Mouse (Mus musculus): ENCODE results near the gene Cyp2d9. TPM values are rescaled to one million over a fixed set of nuclear protein-coding genes. Genes with fewer than 3 reads are reported as not detected.
"Not testable (repeated sequence)": the region's sequence is repeated elsewhere in the genome, so short reads cannot be mapped to it uniquely, and the experiment has no call there.

The Cyp2d9 gene
- total RNA-seq (2021) (not detected), polyA plus RNA-seq (2012; rRNA removed) (0.16 TPM in 1 of 2 replicates, not detected in the other)
- long read RNA-seq: 0 reads

GRCm38 (mm10) chr15:82433137-82433536, at the start of gene Cyp2d9:
Gene Cyp2d9 (plus strand): TSS chr15:82433437.
- no peak within 1 kb of the TSS for H3K9ac ChIP-seq (ENCODE audit: low read depth, low read length)
- no peak for DNase-seq
- no peaks in the 10 kb centered on the region for H3K79me2 ChIP-seq (replicated peaks; ENCODE audit: control insufficient read depth, insufficient read depth, low read length)
- TF ChIP-seq POLR2A (IDR thresholded peaks at IDR 0.05; ENCODE audit: insufficient read depth, low read depth, low read length) (no peak), CTCF (IDR thresholded peaks at IDR 0.05) (no peak), EP300 (IDR thresholded peaks at IDR 0.05; ENCODE audit: insufficient read depth, low read depth, low read length) (no peak)
- no peak within 1 kb of the TSS for H3K4me3 ChIP-seq
- intact Hi-C loops (cut with DNase I): no loop called here
- H3K27ac ChIP-seq: no peak within 1 kb of the TSS
- no peaks in the 10 kb centered on the region for H3K4me1 ChIP-seq (ENCODE audit: control insufficient read depth, insufficient read depth, low read length)
- H3K27me3 ChIP-seq (ENCODE audit: control insufficient read depth, insufficient read depth, low read length): no peaks in the 10 kb centered on the region
- no peaks in the 10 kb centered on the region for H3K36me3 ChIP-seq (ENCODE audit: control insufficient read depth, insufficient read depth, low read length)

GRCm38 (mm10) chr15:82385729-82386128, 47.5 kb upstream of the Cyp2d9 start:
- TF ChIP-seq EP300 (IDR thresholded peaks at IDR 0.05; ENCODE audit: insufficient read depth, low read depth, low read length) (no peak), POLR2A (IDR thresholded peaks at IDR 0.05; ENCODE audit: insufficient read depth, low read depth, low read length) (no peak), CTCF (IDR thresholded peaks at IDR 0.05) (no peak)
- no peak overlapping the region for H3K27ac ChIP-seq
- 98% methylated on average over 2 of the region's 2 CpGs for WGBS
- peaks cover 3% of the 10 kb centered on the region; the same call in 1 of the 2 replicates for H3K4me1 ChIP-seq (ENCODE audit: control insufficient read depth, insufficient read depth, low read length)
- no peaks in the 10 kb centered on the region for H3K27me3 ChIP-seq (ENCODE audit: control insufficient read depth, insufficient read depth, low read length)
- no peak for DNase-seq
- no peak overlapping the region for H3K4me3 ChIP-seq
- intact Hi-C loops (cut with DNase I): loop anchor here (5.0 kb wide), 1 partner anchor 408 kb away; no protein-coding TSS in a partner anchor
- no peak overlapping the region for H3K9ac ChIP-seq (ENCODE audit: low read depth, low read length)
- no peaks in the 10 kb centered on the region for H3K79me2 ChIP-seq (replicated peaks; ENCODE audit: control insufficient read depth, insufficient read depth, low read length)
- no peaks in the 10 kb centered on the region for H3K36me3 ChIP-seq (ENCODE audit: control insufficient read depth, insufficient read depth, low read length)

DNA sequence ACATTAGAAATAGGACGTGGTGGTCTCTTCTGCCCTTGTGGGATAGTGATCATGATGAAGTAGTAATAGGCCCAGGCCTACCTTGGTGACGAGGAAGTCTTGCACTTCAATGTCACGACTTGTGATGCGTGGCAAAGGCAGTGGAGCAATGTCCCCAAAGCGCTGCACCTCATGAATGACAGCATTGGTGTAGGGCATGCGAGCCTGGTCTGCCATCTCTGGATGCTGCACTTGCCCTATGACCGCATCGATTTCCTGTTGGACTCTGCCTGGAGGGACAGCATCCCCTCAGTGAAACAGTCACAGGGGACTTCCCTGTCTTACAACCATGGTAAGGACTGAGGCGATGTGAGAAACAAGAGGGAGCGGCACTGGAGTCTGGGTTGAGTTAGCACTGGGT, 43.3 kb upstream of the Cyp2d9 start:
- WGBS: 92% methylated on average over 10 of the region's 10 CpGs
- intact Hi-C loops (cut with DNase I): loop anchor here (5.0 kb wide), 1 partner anchor 413 kb away; no protein-coding TSS in a partner anchor

GRCm38 (mm10) chr15:82393922-82394321, 39.3 kb upstream of the Cyp2d9 start, which contains the start of gene Cyp2d11:
Gene Cyp2d11 (minus strand): TSS chr15:82394022.
- DNase-seq: not testable (repeated sequence)
- WGBS: 87% methylated on average over 2 of the region's 2 CpGs

More for the DNA sequence above, 43.3 kb upstream of the Cyp2d9 start:
- not testable (repeated sequence) for H3K4me3 ChIP-seq; H3K27ac ChIP-seq; H3K36me3 ChIP-seq (ENCODE audit: control insufficient read depth, insufficient read depth, low read length); DNase-seq; H3K27me3 ChIP-seq (ENCODE audit: control insufficient read depth, insufficient read depth, low read length); H3K79me2 ChIP-seq (replicated peaks; ENCODE audit: control insufficient read depth, insufficient read depth, low read length); H3K9ac ChIP-seq (ENCODE audit: low read depth, low read length); H3K4me1 ChIP-seq (ENCODE audit: control insufficient read depth, insufficient read depth, low read length)

GRCm38 (mm10) chr15:82395955-82396354, 37.3 kb upstream of the Cyp2d9 start:
- H3K27me3 ChIP-seq (ENCODE audit: control insufficient read depth, insufficient read depth, low read length); H3K36me3 ChIP-seq (ENCODE audit: control insufficient read depth, insufficient read depth, low read length); H3K79me2 ChIP-seq (replicated peaks; ENCODE audit: control insufficient read depth, insufficient read depth, low read length); intact Hi-C loops (cut with DNase I); H3K4me1 ChIP-seq (ENCODE audit: control insufficient read depth, insufficient read depth, low read length); H3K27ac ChIP-seq; H3K9ac ChIP-seq (ENCODE audit: low read depth, low read length); DNase-seq; H3K4me3 ChIP-seq: not testable (repeated sequence)
- WGBS: 83% methylated on average over 3 of the region's 3 CpGs

More at GRCm38 (mm10) chr15:82393922-82394321, 39.3 kb upstream of the Cyp2d9 start, which contains the start of gene Cyp2d11:
- H3K4me1 ChIP-seq (ENCODE audit: control insufficient read depth, insufficient read depth, low read length); intact Hi-C loops (cut with DNase I); H3K9ac ChIP-seq (ENCODE audit: low read depth, low read length); H3K27ac ChIP-seq; H3K27me3 ChIP-seq (ENCODE audit: control insufficient read depth, insufficient read depth, low read length); H3K36me3 ChIP-seq (ENCODE audit: control insufficient read depth, insufficient read depth, low read length); H3K4me3 ChIP-seq; H3K79me2 ChIP-seq (replicated peaks; ENCODE audit: control insufficient read depth, insufficient read depth, low read length): not testable (repeated sequence)

GRCm38 (mm10) chr15:82401516-82401915, 31.7 kb upstream of the Cyp2d9 start:
- no peak for DNase-seq
- TF ChIP-seq POLR2A (IDR thresholded peaks at IDR 0.05; ENCODE audit: insufficient read depth, low read depth, low read length) (no peak), CTCF (IDR thresholded peaks at IDR 0.05) (no peak), EP300 (IDR thresholded peaks at IDR 0.05; ENCODE audit: insufficient read depth, low read depth, low read length) (no peak)
- intact Hi-C loops (cut with DNase I): loop anchor here (2.0 kb wide), 1 partner anchor 47 kb away; no protein-coding TSS in a partner anchor
- H3K79me2 ChIP-seq (replicated peaks; ENCODE audit: control insufficient read depth, insufficient read depth, low read length): no peaks in the 10 kb centered on the region
- no peak overlapping the region for H3K27ac ChIP-seq
- no peaks in the 10 kb centered on the region for H3K27me3 ChIP-seq (ENCODE audit: control insufficient read depth, insufficient read depth, low read length)
- H3K9ac ChIP-seq (ENCODE audit: low read depth, low read length): no peak overlapping the region
- H3K4me3 ChIP-seq: no peak overlapping the region
- 75% methylated on average over 2 of the region's 2 CpGs for WGBS
- H3K36me3 ChIP-seq (ENCODE audit: control insufficient read depth, insufficient read depth, low read length): no peaks in the 10 kb centered on the region
- no peaks in the 10 kb centered on the region for H3K4me1 ChIP-seq (ENCODE audit: control insufficient read depth, insufficient read depth, low read length)

GRCm38 (mm10) chr15:82402106-82402505, 31.1 kb upstream of the Cyp2d9 start:
- no peak for DNase-seq
- Histone ChIP-seq H3K9ac (ENCODE audit: low read depth, low read length) (no peak overlapping the region), H3K27me3 (ENCODE audit: control insufficient read depth, insufficient read depth, low read length) (no peaks in the 10 kb centered on the region), H3K27ac (no peak overlapping the region), H3K36me3 (ENCODE audit: control insufficient read depth, insufficient read depth, low read length) (no peaks in the 10 kb centered on the region), H3K79me2 (replicated peaks; ENCODE audit: control insufficient read depth, insufficient read depth, low read length) (no peaks in the 10 kb centered on the region), H3K4me3 (no peak overlapping the region), H3K4me1 (ENCODE audit: control insufficient read depth, insufficient read depth, low read length) (no peaks in the 10 kb centered on the region)
- intact Hi-C loops (cut with DNase I): no loop called here
- no peak for TF ChIP-seq EP300 (IDR thresholded peaks at IDR 0.05; ENCODE audit: insufficient read depth, low read depth, low read length)
- no peak for TF ChIP-seq POLR2A (IDR thresholded peaks at IDR 0.05; ENCODE audit: insufficient read depth, low read depth, low read length)
- no peak for TF ChIP-seq CTCF (IDR thresholded peaks at IDR 0.05)
